Mouse (Mus musculus): ENCODE data around the gene Chil1. TPM values are rescaled to one million over a fixed set of nuclear protein-coding genes. Genes with fewer than 3 reads are reported as not detected.

Chil1 gene
- polyA plus RNA-seq, 1 experiment = 0.08 TPM

- H3K79me3 ChIP-seq (ENCODE audit: low read depth) = no peaks in the 10 kb centered on the region
- no peaks in the 10 kb centered on the region for H3K79me2 ChIP-seq (ENCODE audit: control insufficient read depth, insufficient read depth)
- no peak overlapping the region for H3ac ChIP-seq (ENCODE audit: control insufficient read depth, insufficient read length, low read depth)
- no peak overlapping the region for H3K4me3 ChIP-seq (ENCODE audit: insufficient read depth, poor library complexity, severe bottlenecking)
- H3K36me3 ChIP-seq (ENCODE audit: control insufficient read depth, insufficient read depth) = no peaks in the 10 kb centered on the region
- TF ChIP-seq FOSL1 (IDR thresholded peaks at IDR 0.05; ENCODE audit: insufficient read depth, low read length, poor library complexity, severe bottlenecking) = no peak
- TF ChIP-seq MAX (IDR thresholded peaks at IDR 0.05) = no peak
- TF ChIP-seq CEBPB (IDR thresholded peaks at IDR 0.05; ENCODE audit: low read depth) = no peak
- no peak for TF ChIP-seq CTCF (IDR thresholded peaks at IDR 0.05; ENCODE audit: control insufficient read depth, insufficient read depth, insufficient read length)
- no peak for TF ChIP-seq USF1 (IDR thresholded peaks at IDR 0.05; ENCODE audit: low read depth)
- TF ChIP-seq MYOG (IDR thresholded peaks at IDR 0.05; ENCODE audit: control insufficient read depth, extremely low read depth, insufficient read length) = no peak
- TF ChIP-seq MYOD1 (IDR thresholded peaks at IDR 0.05; ENCODE audit: control insufficient read depth, insufficient read length, low read depth) = no peak
- peaks cover 7% of the 10 kb centered on the region for H3K27me3 ChIP-seq (ENCODE audit: control insufficient read depth, insufficient read depth, insufficient read length)
Observed at GRCm38 (mm10) chr1:134200998-134201686, 19.2 kb downstream of the Chil1 start.

GRCm38 (mm10) chr1:134201751-134202420 is 19.9 kb downstream of the Chil1 start:
- TF ChIP-seq CEBPB (IDR thresholded peaks at IDR 0.05; ENCODE audit: low read depth) (no peak), USF1 (IDR thresholded peaks at IDR 0.05; ENCODE audit: low read depth) (no peak), MYOD1 (IDR thresholded peaks at IDR 0.05; ENCODE audit: control insufficient read depth, insufficient read length, low read depth) (no peak), MAX (IDR thresholded peaks at IDR 0.05) (no peak), FOSL1 (IDR thresholded peaks at IDR 0.05; ENCODE audit: insufficient read depth, low read length, poor library complexity, severe bottlenecking) (no peak), CTCF (IDR thresholded peaks at IDR 0.05; ENCODE audit: control insufficient read depth, insufficient read depth, insufficient read length) (peak; percentile 58), MYOG (IDR thresholded peaks at IDR 0.05; ENCODE audit: control insufficient read depth, extremely low read depth, insufficient read length) (no peak)
- H3K4me3 ChIP-seq (ENCODE audit: insufficient read depth, poor library complexity, severe bottlenecking) = no peak overlapping the region
- no peaks in the 10 kb centered on the region for H3K79me3 ChIP-seq (ENCODE audit: low read depth)
- no peaks in the 10 kb centered on the region for H3K79me2 ChIP-seq (ENCODE audit: control insufficient read depth, insufficient read depth)
- H3K27me3 ChIP-seq (ENCODE audit: control insufficient read depth, insufficient read depth, insufficient read length) = peaks cover 7% of the 10 kb centered on the region
- no peak overlapping the region for H3ac ChIP-seq (ENCODE audit: control insufficient read depth, insufficient read length, low read depth)
- H3K36me3 ChIP-seq (ENCODE audit: control insufficient read depth, insufficient read depth) = no peaks in the 10 kb centered on the region

- no peaks in the 10 kb centered on the region for H3K79me2 ChIP-seq (ENCODE audit: control insufficient read depth, insufficient read depth)
- no peak for TF ChIP-seq MAX (IDR thresholded peaks at IDR 0.05)
- TF ChIP-seq CEBPB (IDR thresholded peaks at IDR 0.05; ENCODE audit: low read depth) = no peak
- no peak for TF ChIP-seq MYOD1 (IDR thresholded peaks at IDR 0.05; ENCODE audit: control insufficient read depth, insufficient read length, low read depth)
- TF ChIP-seq FOSL1 (IDR thresholded peaks at IDR 0.05; ENCODE audit: insufficient read depth, low read length, poor library complexity, severe bottlenecking) = no peak
- TF ChIP-seq USF1 (IDR thresholded peaks at IDR 0.05; ENCODE audit: low read depth) = no peak
- TF ChIP-seq MYOG (IDR thresholded peaks at IDR 0.05; ENCODE audit: control insufficient read depth, extremely low read depth, insufficient read length) = no peak
- TF ChIP-seq CTCF (IDR thresholded peaks at IDR 0.05; ENCODE audit: control insufficient read depth, insufficient read depth, insufficient read length) = no peak
- H3K79me3 ChIP-seq (ENCODE audit: low read depth) = no peaks in the 10 kb centered on the region
- no peaks in the 10 kb centered on the region for H3K36me3 ChIP-seq (ENCODE audit: control insufficient read depth, insufficient read depth)
- peaks cover 7% of the 10 kb centered on the region for H3K27me3 ChIP-seq (ENCODE audit: control insufficient read depth, insufficient read depth, insufficient read length)
- no peak overlapping the region for H3ac ChIP-seq (ENCODE audit: control insufficient read depth, insufficient read length, low read depth)
- no peak overlapping the region for H3K4me3 ChIP-seq (ENCODE audit: insufficient read depth, poor library complexity, severe bottlenecking)
Observed at GRCm38 (mm10) chr1:134204230-134204629, 22.3 kb downstream of the Chil1 start.

DNA sequence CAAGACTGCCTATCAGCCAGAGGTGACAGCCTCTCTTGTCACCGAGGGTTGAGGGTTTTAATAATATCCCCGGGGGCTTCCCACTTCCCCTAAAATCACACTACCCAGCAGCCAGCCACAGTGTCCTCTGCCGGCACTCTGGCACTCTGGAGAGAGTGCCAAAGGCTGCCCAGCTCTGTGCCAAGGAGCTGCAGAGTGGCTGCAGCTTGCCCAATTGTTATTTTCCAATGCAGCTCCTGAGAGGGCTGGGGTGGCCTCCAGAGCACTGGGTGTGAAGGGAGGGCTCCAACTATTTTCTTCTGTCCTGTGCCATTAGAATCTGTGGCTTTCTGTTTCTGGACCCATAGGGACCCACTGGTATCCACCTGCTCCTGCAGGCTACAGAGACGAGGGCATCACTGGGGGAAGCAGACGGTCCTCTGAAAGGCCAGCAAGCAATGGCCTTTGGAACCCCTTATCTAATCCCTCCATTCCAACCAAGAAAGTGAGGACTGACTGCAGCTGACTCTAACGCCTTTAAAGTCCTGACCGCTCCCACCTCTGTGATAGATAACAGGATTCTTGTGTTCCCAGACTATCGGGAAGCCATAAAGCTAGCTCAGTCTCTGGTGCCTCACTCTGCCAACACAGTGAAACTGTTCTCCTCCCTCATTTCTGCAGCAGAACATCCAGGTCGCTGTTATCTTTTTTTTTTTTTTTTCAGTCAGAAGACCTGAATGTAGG is 23.5 kb downstream of the Chil1 start:
- Histone ChIP-seq H3K36me3 (ENCODE audit: control insufficient read depth, insufficient read depth) (no peaks in the 10 kb centered on the region), H3K27me3 (ENCODE audit: control insufficient read depth, insufficient read depth, insufficient read length) (peaks cover 4% of the 10 kb centered on the region), H3K4me3 (ENCODE audit: insufficient read depth, poor library complexity, severe bottlenecking) (no peak overlapping the region), H3K79me2 (ENCODE audit: control insufficient read depth, insufficient read depth) (no peaks in the 10 kb centered on the region), H3ac (ENCODE audit: control insufficient read depth, insufficient read length, low read depth) (no peak overlapping the region), H3K79me3 (ENCODE audit: low read depth) (no peaks in the 10 kb centered on the region)
- no peak for TF ChIP-seq MAX (IDR thresholded peaks at IDR 0.05)
- TF ChIP-seq MYOD1 (IDR thresholded peaks at IDR 0.05; ENCODE audit: control insufficient read depth, insufficient read length, low read depth) = no peak
- TF ChIP-seq USF1 (IDR thresholded peaks at IDR 0.05; ENCODE audit: low read depth) = no peak

DNA sequence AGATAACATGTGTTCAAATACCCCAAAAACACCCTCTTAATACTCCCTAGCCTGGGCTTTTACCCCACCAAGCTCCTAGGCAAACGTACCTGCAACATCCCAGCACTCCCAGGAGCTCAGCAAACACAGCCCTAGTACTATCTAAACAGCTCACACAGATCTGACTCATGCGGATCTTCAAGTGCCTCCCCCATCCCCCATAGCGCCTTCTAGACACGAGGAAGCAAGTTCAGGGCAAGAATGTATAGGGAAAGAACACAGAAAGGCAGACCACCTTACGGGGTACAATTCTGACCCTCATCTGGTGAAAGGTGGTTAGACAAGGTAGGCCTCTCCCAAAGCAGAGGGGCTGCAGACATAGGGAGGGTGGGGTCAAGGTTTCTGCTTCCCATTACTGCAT is 24.1 kb downstream of the Chil1 start:
- H3K79me2 ChIP-seq (ENCODE audit: control insufficient read depth, insufficient read depth) = no peaks in the 10 kb centered on the region
- no peak overlapping the region for H3K4me3 ChIP-seq (ENCODE audit: insufficient read depth, poor library complexity, severe bottlenecking)
- no peak overlapping the region for H3ac ChIP-seq (ENCODE audit: control insufficient read depth, insufficient read length, low read depth)
- H3K79me3 ChIP-seq (ENCODE audit: low read depth) = no peaks in the 10 kb centered on the region
- H3K27me3 ChIP-seq (ENCODE audit: control insufficient read depth, insufficient read depth, insufficient read length) = no peaks in the 10 kb centered on the region
- H3K36me3 ChIP-seq (ENCODE audit: control insufficient read depth, insufficient read depth) = no peaks in the 10 kb centered on the region
- TF ChIP-seq USF1 (IDR thresholded peaks at IDR 0.05; ENCODE audit: low read depth) (no peak), CEBPB (IDR thresholded peaks at IDR 0.05; ENCODE audit: low read depth) (no peak), FOSL1 (IDR thresholded peaks at IDR 0.05; ENCODE audit: insufficient read depth, low read length, poor library complexity, severe bottlenecking) (no peak)
